Mouse (Mus musculus): Measurements from ENCODE around the gene Arhgef38.

- no peak for TF ChIP-seq CTCF (IDR thresholded peaks at IDR 0.05; ENCODE audit: control insufficient read depth, insufficient read depth, insufficient read length)
- no peak for TF ChIP-seq CEBPB (IDR thresholded peaks at IDR 0.05; ENCODE audit: low read depth)
- no peak for TF ChIP-seq USF1 (IDR thresholded peaks at IDR 0.05; ENCODE audit: low read depth)
These were observed 62.5 kb downstream of the Arhgef38 start for GRCm38 (mm10) chr3:133172291-133172690.

All from C2C12 (cell line).